ENCODE assay signal across 33 mouse cellular contexts in genomic region chr7:90587795-90588194, GRCm38 (mm10).
"Had no signal": no experiment of that assay in that cellular context is flagged by ENCODE, and none has a peak within 500 bp of the region (broad histone marks: within the 10 kb centered on the region; RNA-seq: fewer than 3 reads in every experiment).

No protein-coding gene starts in this region.

- H3K4me3 ChIP-seq: heart, adult 2 months; heart, embryonic 10.5 days; heart, embryonic 12.5 days; heart, embryonic 13.5 days; heart, embryonic 15.5 days; hindbrain, embryonic 10.5 days; hindbrain, embryonic 12.5 days; hindbrain, embryonic 13.5 days; hindbrain, embryonic 15.5 days; intestine, embryonic 15.5 days; layer of hippocampus, adult 2 months; left cerebral cortex, adult 2 months had no signal

- H3K27ac ChIP-seq: heart, adult 2 months; heart, embryonic 10.5 days; heart, embryonic 13.5 days; heart, embryonic 15.5 days; hindbrain, embryonic 10.5 days; hindbrain, embryonic 12.5 days; hindbrain, embryonic 13.5 days; hindbrain, embryonic 14.5 days; hindbrain, embryonic 15.5 days; hindbrain, postnatal 0 days; intestine, embryonic 15.5 days; layer of hippocampus, adult 2 months; left cerebral cortex, adult 2 months had no signal

- H3K4me1 ChIP-seq: heart, embryonic 10.5 days; heart, embryonic 12.5 days; heart, embryonic 13.5 days; heart, embryonic 15.5 days; hindbrain, embryonic 10.5 days; hindbrain, embryonic 12.5 days; hindbrain, embryonic 13.5 days; hindbrain, embryonic 15.5 days; intestine, embryonic 15.5 days had no signal

- H3K4me2 ChIP-seq: heart, embryonic 11.5 days; heart, embryonic 12.5 days; heart, embryonic 13.5 days; heart, embryonic 15.5 days; hindbrain, embryonic 12.5 days; hindbrain, embryonic 13.5 days; hindbrain, embryonic 14.5 days; hindbrain, embryonic 15.5 days; intestine, embryonic 15.5 days had no signal

- DNase-seq: heart, adult 2 months; heart, postnatal 10 days; heart, postnatal 14 days; heart, postnatal 36 days; heart, postnatal 4 days; kidney, adult 11 months; kidney, adult 18-20 months; kidney, adult 2 months; kidney, adult 8-10 months; kidney, adult 9 months; kidney, postnatal 10 days; kidney, postnatal 14 days; kidney, postnatal 36 days; layer of hippocampus, adult 9-11 months; layer of hippocampus, postnatal 36 days had no signal

- H3K27me3 ChIP-seq: heart, embryonic 12.5 days; heart, embryonic 13.5 days; heart, embryonic 15.5 days; hindbrain, embryonic 12.5 days; hindbrain, embryonic 13.5 days; hindbrain, embryonic 15.5 days; intestine, embryonic 15.5 days had no signal

- ATAC-seq: hindbrain, embryonic 16.5 days; hindbrain, postnatal 0 days; inflammation-experienced regulatory T-cells, adult 6 months; intestine, embryonic 15.5 days; intestine, embryonic 16.5 days; intestine, postnatal 0 days had no signal

- H3K9ac ChIP-seq: heart, embryonic 12.5 days; heart, embryonic 13.5 days; heart, embryonic 15.5 days; hindbrain, embryonic 12.5 days; hindbrain, embryonic 13.5 days; hindbrain, embryonic 14.5 days; hindbrain, embryonic 15.5 days; intestine, embryonic 15.5 days had no signal

- H3K9me3 ChIP-seq: heart, embryonic 10.5 days; heart, embryonic 12.5 days; heart, embryonic 13.5 days; heart, embryonic 15.5 days; hindbrain, embryonic 10.5 days; hindbrain, embryonic 12.5 days; hindbrain, embryonic 13.5 days; hindbrain, embryonic 15.5 days; intestine, embryonic 15.5 days had no signal

- H3K36me3 ChIP-seq: heart, embryonic 10.5 days; heart, embryonic 12.5 days; heart, embryonic 13.5 days; heart, embryonic 15.5 days; hindbrain, embryonic 10.5 days; hindbrain, embryonic 12.5 days; hindbrain, embryonic 13.5 days; hindbrain, embryonic 15.5 days; intestine, embryonic 15.5 days had no signal
